Mouse (Mus musculus) adrenal gland, adult 2 months (tissue): Measurements from ENCODE around the gene Tbc1d30. TPM values are rescaled to one million over a fixed set of nuclear protein-coding genes. Genes with fewer than 3 reads are reported as not detected.

Source experiments
- DNase-seq: peaks from one replicate; pipeline ENCODE4 v3.0.0; 2021
- polyA plus RNA-seq: library from polyadenylated mRNA; depleted of rRNA; stranded (reverse); fragments of >200 nt; gene quantifications from 2 replicates; pipeline ENCODE4 v1.2.3, GENCODE M21; 2012; rRNA removed
- total RNA-seq, 2 experiments: library from RNA; stranded (reverse); gene quantifications; 2 replicates each; pipeline ENCODE4 v1.2.3; 2021

Tbc1d30 gene
- total and polyA plus RNA-seq, 3 experiments: 1.5 to 8.7 (median 2.9) TPM

- no peak for DNase-seq
Observed at GRCm38 (mm10) chr10:121225636-121226035, 125.4 kb downstream of the Tbc1d30 start.

GRCm38 (mm10) chr10:121222881-121223280 is 128.2 kb downstream of the Tbc1d30 start:
- DNase-seq: no peak

GRCm38 (mm10) chr10:121218616-121219015 is 132.5 kb downstream of the Tbc1d30 start:
- no peak for DNase-seq

GRCm38 (mm10) chr10:121216804-121217203 is 134.3 kb downstream of the Tbc1d30 start:
- no peak for DNase-seq

Other genes with a start within 250 kb of the Tbc1d30 start
- 100 to 1,000 TPM; 169 to 240 TPM for gene Gns, start 13.8 kb upstream of the Tbc1d30 start, total RNA-seq
- gene Gns, start 13.8 kb upstream of the Tbc1d30 start, polyA plus RNA-seq: 657 and 731 TPM in 2 replicates
- gene Rassf3, start 125.1 kb upstream of the Tbc1d30 start, total RNA-seq: 10 to 100 TPM; 32.2 to 50.9 TPM
- 9.2 and 9.3 TPM in 2 replicates for gene Rassf3, start 125.1 kb upstream of the Tbc1d30 start, polyA plus RNA-seq
- gene Tbk1, start 235.5 kb upstream of the Tbc1d30 start, total RNA-seq: 10 to 100 TPM; 37.8 to 45.9 TPM
- gene Tbk1, start 235.5 kb upstream of the Tbc1d30 start, polyA plus RNA-seq: 3.5 and 3.7 TPM in 2 replicates